Mouse (Mus musculus) monocyte, adult 59 days (primary cell): ENCODE measurements around the gene Gm6525. TPM values are rescaled to one million over a fixed set of nuclear protein-coding genes. Genes with fewer than 3 reads are reported as not detected.

ENCODE experiments used
- total RNA-seq, 2 experiments: library from RNA; stranded (reverse); gene quantifications; one replicate each; pipeline ENCODE4 v1.2.4; 2023

The Gm6525 gene
- not detected for total RNA-seq

DNA sequence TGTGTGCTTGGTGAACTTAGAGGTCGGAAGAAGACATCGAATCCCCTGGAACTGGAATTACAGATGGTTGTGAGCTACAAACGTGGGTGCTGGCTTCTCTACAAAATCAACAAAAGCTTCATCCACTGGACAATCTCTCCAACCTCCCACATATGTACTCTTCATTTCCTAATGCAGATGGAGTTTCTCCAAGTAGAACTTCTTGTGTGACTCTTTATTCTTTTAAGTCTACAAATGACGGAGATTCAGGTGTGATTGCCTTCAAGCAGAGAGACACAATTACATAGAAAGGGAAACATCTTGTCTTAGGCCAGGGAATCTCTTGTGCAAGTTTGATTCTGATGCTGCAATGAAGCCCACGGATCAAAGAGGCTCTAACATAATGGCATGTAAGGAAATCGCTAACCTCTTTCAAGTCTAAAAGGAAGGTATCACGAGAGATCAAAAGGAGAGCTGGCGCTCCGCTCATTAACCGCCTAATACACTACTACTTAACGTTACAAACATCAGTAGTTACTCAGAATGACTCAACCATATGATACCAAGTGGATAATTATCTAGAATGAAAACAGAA lies at the start of gene Gm6525:
Gm6525 (plus strand) TSS at position 524 of the 574 bp plus-strand sequence.

DNA sequence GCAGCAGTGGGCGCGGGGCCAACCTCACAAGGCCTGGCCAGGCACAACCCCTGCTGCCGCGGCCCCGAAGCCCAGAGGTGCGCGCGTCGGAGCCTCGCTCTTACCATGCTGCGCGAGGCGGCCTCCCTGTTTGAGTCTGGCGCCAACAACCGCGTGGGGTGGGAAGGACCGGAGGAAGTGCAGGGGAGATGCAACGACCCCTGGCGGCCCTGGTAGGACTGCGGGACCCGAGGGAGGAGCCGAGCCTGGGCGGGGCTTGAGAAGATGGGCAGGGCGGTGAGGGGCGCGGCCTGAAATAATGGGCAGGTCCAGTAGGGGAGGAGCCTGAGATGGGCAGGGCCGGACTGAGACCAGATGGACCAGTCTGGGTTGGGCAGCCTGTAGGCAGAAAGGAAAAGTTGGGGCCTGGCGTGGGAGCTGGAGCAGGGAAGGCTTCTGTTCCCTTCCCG lies 18.3 kb upstream of the Gm6525 start, which contains the start of gene Mnd1:
Mnd1 (minus strand) TSS at position 229 of the 449 bp plus-strand sequence.

Other genes starting within 250 kb of the Gm6525 start
- gene Tmem131l, start 133.9 kb upstream of the Gm6525 start, total RNA-seq: 100 to 1,000 TPM; 141 to 149 TPM
- gene Mnd1, start 18.3 kb upstream of the Gm6525 start, total RNA-seq: 1 to 10 TPM in 1 of 2 experiments, not detected in 1; 1.3 TPM
- gene Trim2, start 132.8 kb downstream of the Gm6525 start, total RNA-seq: 1 to 10 TPM in 1 of 2 experiments, under 1 TPM in 1; 0.82 to 1.5 TPM